Mouse (Mus musculus) forebrain, embryonic 14.5 days (tissue): Measurements from ENCODE around the gene Ptcd2. TPM values are rescaled to one million over a fixed set of nuclear protein-coding genes. Genes with fewer than 3 reads are reported as not detected.

Source experiments
- ATAC-seq: fragments of 200-750 bp; cut with Nextera tagmentation; 2 replicates; pipeline ENCODE4 v1.8.0; 2017; ENCODE audit warnings: mild to moderate bottlenecking, moderate library complexity
- DNase-seq: peaks from one replicate; pipeline ENCODE4 v3.0.0-alpha.2; 2015; ENCODE audit warnings: low spot score
- H3K27ac ChIP-seq: fragments of 300-500 bp; sonication (generic); 2 replicates; pipeline ENCODE4 v1.5.1; 2014; ENCODE audit warnings: low read depth, mild to moderate bottlenecking, control low read depth, low read length, moderate library complexity
- H3K27me3 ChIP-seq: fragments of 300-500 bp; sonication (generic); replicated peaks from 2 replicates; pipeline ENCODE4 v1.6.1; 2014; ENCODE audit warnings: low read length, control low read depth, mixed read lengths; ENCODE audit not compliant: control insufficient read depth, insufficient read depth
- H3K36me3 ChIP-seq: fragments of 300-500 bp; sonication (generic); 2 replicates; pipeline ENCODE4 v1.6.1; 2014; ENCODE audit warnings: low read length, control low read depth; ENCODE audit not compliant: control insufficient read depth, insufficient read depth
- H3K4me1 ChIP-seq: fragments of 300-500 bp; sonication (generic); 2 replicates; pipeline ENCODE4 v1.6.1; 2014; ENCODE audit warnings: antibody characterized with exemption, low read length, control low read depth; ENCODE audit not compliant: control insufficient read depth, insufficient read depth
- H3K4me2 ChIP-seq: fragments of 300-500 bp; sonication (generic); 2 replicates; pipeline ENCODE4 v1.6.1; 2014; ENCODE audit warnings: mild to moderate bottlenecking, control low read depth, low read length
- H3K4me3 ChIP-seq: fragments of 300-500 bp; sonication (generic); 2 replicates; pipeline ENCODE4 v1.5.1; 2014; ENCODE audit warnings: low read depth, low read length, control low read depth
- H3K9ac ChIP-seq: fragments of 300-500 bp; sonication (generic); 2 replicates; pipeline ENCODE4 v1.6.1; 2014; ENCODE audit warnings: mild to moderate bottlenecking, low read length, control low read depth, moderate library complexity
- H3K9me3 ChIP-seq: fragments of 300-500 bp; sonication (generic); replicated peaks from 2 replicates; pipeline ENCODE4 v1.6.1; 2016; ENCODE audit warnings: low read length, control low read depth, mixed read lengths; ENCODE audit not compliant: control insufficient read depth
- WGBS: fragments of 180-500 bp; shearing (Covaris S2); extraction: QIAGEN DNeasy Blood & Tissue Kit; methylation state at CpG from one replicate; pipeline ENCODE4 v1.1.7; 2014; 5-methylcytosine and 5-hydroxymethylcytosine counted together
- polyA plus RNA-seq: library from polyadenylated mRNA; unstranded; fragments of >200 nt; fragmentation: Nextera tagmentation; extraction: Ambion mirVana; gene quantifications from 2 replicates; pipeline ENCODE4 v1.2.1, GENCODE M21; 2014

Ptcd2 gene
- polyA plus RNA-seq, 1 experiment from 2014 or later: 60.9 TPM

DNA sequence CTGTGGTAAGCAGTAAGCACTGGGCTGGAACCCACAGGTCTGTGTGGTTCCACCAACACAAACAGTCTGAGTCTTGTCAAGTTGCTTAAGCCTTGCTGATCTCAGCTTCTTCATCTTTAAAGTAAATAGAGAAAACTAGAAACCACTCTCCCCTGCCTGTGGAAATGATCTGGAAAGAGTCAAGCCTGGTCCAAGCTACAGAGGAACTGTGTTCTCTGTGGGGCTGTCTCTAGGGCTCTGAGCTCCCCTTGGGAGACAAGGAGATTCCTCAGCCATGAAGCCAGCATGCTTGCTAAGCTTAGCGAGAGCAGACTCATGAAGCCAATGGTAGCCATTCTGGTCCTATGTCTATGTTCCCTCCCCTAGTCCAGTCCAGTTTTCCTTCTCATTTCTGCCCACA lies 33.7 kb upstream of the Ptcd2 start:
- Histone ChIP-seq H3K27me3 (no peaks in the 10 kb centered on the region), H3K4me1 (no peaks in the 10 kb centered on the region), H3K36me3 (0 out of 2 replicates have a peak, but pooled peaks cover 2% of the 10 kb centered on the region), H3K9me3 (no peaks in the 10 kb centered on the region), H3K27ac (no peak overlapping the region), H3K4me3 (no peak overlapping the region), H3K9ac (no peak overlapping the region), H3K4me2 (no peak overlapping the region)
- DNase-seq: no peak
- 92% methylated on average over 1 of the region's 1 CpGs for WGBS
- ATAC-seq: no peak

DNA sequence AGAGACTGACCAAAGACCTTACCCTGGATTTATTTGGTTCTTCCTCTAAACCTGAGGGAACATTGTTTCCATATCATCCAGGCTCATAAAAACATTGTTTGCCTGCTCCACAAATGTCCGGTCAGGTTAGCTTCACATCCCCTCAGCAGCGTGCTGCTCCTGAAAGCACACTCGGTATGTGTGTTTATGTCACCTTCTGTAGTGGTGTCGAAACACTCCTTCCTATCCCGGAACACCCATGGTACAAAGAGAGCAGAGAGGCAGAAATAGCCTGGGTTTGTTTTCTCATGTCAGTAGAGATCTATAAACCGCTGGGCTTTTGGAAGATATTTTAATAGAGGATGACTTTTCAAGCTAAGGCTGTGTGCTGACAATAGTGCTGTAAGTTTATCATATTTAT lies 32.5 kb upstream of the Ptcd2 start:
- H3K4me2 ChIP-seq: no peak overlapping the region
- DNase-seq: no peak
- H3K27ac ChIP-seq: no peak overlapping the region
- no peaks in the 10 kb centered on the region for H3K27me3 ChIP-seq
- no peak overlapping the region for H3K9ac ChIP-seq
- no peaks in the 10 kb centered on the region for H3K4me1 ChIP-seq
- 0 out of 2 replicates have a peak, but pooled peaks cover 2% of the 10 kb centered on the region for H3K36me3 ChIP-seq
- 81% methylated on average over 6 of the region's 6 CpGs for WGBS
- H3K9me3 ChIP-seq: no peaks in the 10 kb centered on the region
- ATAC-seq: no peak
- no peak overlapping the region for H3K4me3 ChIP-seq

DNA sequence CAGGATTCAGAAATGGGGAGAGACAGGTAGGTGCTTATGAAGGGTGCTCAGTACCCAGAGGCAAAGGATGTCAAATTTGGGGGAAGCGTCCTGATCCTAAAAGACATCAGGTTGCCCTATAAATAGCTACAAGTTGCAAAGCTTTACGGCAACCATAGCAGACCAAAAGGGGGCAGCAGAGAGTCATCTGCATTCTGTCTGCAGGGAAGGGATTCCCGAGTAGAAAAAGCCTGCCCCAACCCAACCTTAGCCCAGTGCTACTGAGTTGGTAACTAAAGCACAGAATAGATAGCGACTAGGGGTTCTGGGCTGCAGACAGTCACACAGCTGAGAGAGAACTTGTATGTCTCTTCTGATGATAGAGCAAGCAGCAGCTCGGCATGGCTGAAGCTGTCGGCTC lies 31.0 kb upstream of the Ptcd2 start:
- no peak overlapping the region for H3K4me2 ChIP-seq
- H3K9me3 ChIP-seq: no peaks in the 10 kb centered on the region
- no peak overlapping the region for H3K27ac ChIP-seq
- ATAC-seq (peak; percentile 74), DNase-seq (peak; percentile 93)
- WGBS: 33% methylated on average over 6 of the region's 6 CpGs
- 0 out of 2 replicates have a peak, but pooled peaks cover 2% of the 10 kb centered on the region for H3K36me3 ChIP-seq
- H3K4me1 ChIP-seq: no peaks in the 10 kb centered on the region
- H3K9ac ChIP-seq: no peak overlapping the region
- H3K4me3 ChIP-seq: no peak overlapping the region
- H3K27me3 ChIP-seq: no peaks in the 10 kb centered on the region

DNA sequence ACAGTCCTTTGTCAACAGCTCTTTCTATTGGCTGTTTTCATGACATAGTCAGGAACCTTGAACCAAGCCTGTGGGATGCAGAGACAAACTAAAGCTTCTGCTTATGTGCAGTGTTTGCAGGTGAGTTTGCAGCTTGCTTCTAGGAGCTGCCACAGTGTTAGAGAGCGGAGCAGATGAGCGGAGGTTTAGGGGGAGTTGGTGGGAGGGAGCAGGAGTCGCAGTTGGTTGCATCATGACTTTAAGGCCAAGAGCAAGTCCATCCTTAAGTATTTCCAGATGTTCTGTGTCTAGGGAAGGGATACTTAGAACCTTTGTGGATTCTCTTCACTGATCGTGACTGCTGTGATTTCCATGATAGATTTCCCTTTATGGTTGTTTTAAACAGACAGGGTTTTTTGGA lies 29.7 kb upstream of the Ptcd2 start:
- Histone ChIP-seq H3K9me3 (no peaks in the 10 kb centered on the region), H3K9ac (no peak overlapping the region), H3K36me3 (no peaks in the 10 kb centered on the region), H3K4me2 (no peak overlapping the region), H3K27ac (no peak overlapping the region), H3K4me3 (no peak overlapping the region), H3K27me3 (no peaks in the 10 kb centered on the region), H3K4me1 (no peaks in the 10 kb centered on the region)
- no peak for DNase-seq
- ATAC-seq: no peak
- WGBS: 91% methylated on average over 4 of the region's 4 CpGs

DNA sequence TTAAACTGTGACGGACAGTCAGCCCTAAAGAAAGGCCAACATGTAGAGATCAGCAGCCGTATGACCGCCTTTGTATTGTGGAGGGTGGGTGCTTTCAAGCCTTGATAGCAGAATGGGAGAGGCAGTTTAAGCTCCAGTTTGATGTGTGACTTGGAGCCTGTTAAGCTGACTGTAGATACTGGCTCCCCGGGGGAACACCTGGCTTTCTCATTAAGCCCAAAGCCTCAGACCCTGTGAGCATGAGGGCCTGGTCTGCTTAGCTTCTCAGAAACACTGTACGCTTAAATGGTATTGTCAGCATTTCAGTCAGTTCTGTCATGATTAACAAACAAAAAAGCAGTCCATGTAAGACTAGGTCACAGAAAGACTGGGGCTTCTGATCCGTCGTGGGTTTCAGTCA lies 29.2 kb upstream of the Ptcd2 start:
- Histone ChIP-seq H3K4me3 (no peak overlapping the region), H3K36me3 (no peaks in the 10 kb centered on the region), H3K4me1 (no peaks in the 10 kb centered on the region), H3K4me2 (no peak overlapping the region), H3K9me3 (no peaks in the 10 kb centered on the region), H3K9ac (no peak overlapping the region), H3K27ac (no peak overlapping the region), H3K27me3 (no peaks in the 10 kb centered on the region)
- DNase-seq (no peak), ATAC-seq (no peak)
- whole genome bisulfite sequencing: 80% methylated on average over 7 of the region's 7 CpGs

DNA sequence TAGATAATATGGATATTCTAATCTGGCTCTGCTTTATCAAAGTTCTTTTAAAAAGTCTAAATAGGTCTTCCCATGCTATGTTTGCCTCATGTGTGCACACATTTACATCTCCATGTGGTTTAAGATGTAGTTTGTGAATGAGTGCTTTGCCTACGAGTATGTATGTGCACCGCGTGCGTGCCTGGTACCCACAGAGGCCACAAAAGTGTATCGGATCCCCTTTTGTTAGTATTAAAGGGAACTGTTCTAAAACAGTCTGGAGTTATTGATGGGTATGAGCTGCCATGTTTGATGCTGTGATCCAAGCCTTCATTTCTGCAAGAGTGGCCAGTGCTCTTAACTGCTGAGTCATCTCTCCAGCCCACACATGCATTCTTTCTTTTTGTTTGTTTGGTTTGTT lies 26.8 kb upstream of the Ptcd2 start:
- no peak overlapping the region for H3K9ac ChIP-seq
- no peak for ATAC-seq
- no peaks in the 10 kb centered on the region for H3K36me3 ChIP-seq
- no peaks in the 10 kb centered on the region for H3K27me3 ChIP-seq
- H3K27ac ChIP-seq: no peak overlapping the region
- WGBS: 91% methylated on average over 5 of the region's 5 CpGs
- H3K4me3 ChIP-seq: no peak overlapping the region
- DNase-seq: no peak
- H3K9me3 ChIP-seq: no peaks in the 10 kb centered on the region
- H3K4me2 ChIP-seq: no peak overlapping the region
- H3K4me1 ChIP-seq: no peaks in the 10 kb centered on the region

DNA sequence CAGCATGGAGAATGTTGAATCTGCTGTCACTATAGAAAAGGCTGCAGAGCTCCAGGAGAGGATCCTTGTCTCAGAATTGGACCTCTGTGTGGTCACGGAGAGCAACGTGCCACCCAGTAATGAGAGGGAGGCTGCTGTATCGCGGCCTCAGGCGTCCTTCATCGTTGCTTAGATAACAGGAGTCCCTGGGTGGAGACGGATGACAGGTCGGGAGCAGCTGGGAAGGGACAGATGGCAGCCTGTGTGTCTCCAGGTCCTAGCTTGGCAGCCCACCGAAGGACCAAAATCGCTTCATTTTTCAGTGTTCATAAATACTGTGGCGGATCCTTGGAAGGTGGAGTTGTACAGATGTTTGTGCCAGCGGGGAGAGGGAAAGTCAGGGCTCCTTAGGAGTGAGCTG lies 24.6 kb upstream of the Ptcd2 start:
- no peaks in the 10 kb centered on the region for H3K27me3 ChIP-seq
- 0 out of 2 replicates have a peak, but pooled peaks have one; percentile 37 for ATAC-seq
- 68% methylated on average over 12 of the region's 12 CpGs for WGBS
- no peaks in the 10 kb centered on the region for H3K4me1 ChIP-seq
- DNase-seq: peak; percentile 27
- peaks cover 4% of the 10 kb centered on the region; the same call in 1 of the 2 replicates for H3K36me3 ChIP-seq
- H3K27ac ChIP-seq: no peak overlapping the region; the same call in 1 of the 2 replicates
- no peak overlapping the region for H3K4me3 ChIP-seq
- no peak overlapping the region for H3K4me2 ChIP-seq
- no peak overlapping the region for H3K9ac ChIP-seq
- no peaks in the 10 kb centered on the region for H3K9me3 ChIP-seq

DNA sequence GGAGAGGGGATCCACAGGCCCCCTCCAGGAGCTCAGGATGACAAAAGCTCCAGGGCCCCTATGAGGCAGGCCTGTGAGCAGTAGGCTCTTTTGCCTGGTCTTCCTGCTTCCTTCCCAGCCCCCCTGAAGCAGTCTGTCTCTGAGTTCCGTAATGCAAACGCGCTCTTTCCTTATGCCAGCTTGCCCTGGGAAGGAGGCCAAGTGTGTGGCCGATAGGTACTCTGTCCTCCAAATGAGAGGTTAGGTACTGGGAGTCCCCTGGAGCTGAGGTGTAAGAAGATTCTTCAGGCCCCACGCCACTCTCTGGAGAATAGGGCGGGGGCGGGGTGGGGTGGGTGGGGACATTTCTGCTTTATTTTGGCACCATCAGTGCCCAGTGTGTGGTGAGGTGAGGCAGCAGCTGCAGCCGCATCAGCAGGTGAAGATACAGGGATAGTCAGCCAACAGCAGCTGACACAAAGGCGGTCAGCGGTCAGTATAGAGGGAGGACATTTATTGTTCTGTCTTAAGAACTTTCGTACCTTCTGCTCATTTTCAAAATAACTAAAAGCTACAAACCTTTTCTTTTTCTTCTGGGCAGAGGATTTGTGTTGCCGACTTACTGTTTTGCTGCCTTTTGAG lies 23.2 kb upstream of the Ptcd2 start:
- Histone ChIP-seq H3K9me3 (no peaks in the 10 kb centered on the region), H3K9ac (no peak overlapping the region), H3K27ac (no peak overlapping the region), H3K36me3 (peaks cover 4% of the 10 kb centered on the region; the same call in 1 of the 2 replicates), H3K4me1 (no peaks in the 10 kb centered on the region), H3K4me2 (no peak overlapping the region), H3K27me3 (no peaks in the 10 kb centered on the region), H3K4me3 (no peak overlapping the region)
- WGBS: 74% methylated on average over 12 of the region's 12 CpGs
- no peak for DNase-seq
- no peak for ATAC-seq

DNA sequence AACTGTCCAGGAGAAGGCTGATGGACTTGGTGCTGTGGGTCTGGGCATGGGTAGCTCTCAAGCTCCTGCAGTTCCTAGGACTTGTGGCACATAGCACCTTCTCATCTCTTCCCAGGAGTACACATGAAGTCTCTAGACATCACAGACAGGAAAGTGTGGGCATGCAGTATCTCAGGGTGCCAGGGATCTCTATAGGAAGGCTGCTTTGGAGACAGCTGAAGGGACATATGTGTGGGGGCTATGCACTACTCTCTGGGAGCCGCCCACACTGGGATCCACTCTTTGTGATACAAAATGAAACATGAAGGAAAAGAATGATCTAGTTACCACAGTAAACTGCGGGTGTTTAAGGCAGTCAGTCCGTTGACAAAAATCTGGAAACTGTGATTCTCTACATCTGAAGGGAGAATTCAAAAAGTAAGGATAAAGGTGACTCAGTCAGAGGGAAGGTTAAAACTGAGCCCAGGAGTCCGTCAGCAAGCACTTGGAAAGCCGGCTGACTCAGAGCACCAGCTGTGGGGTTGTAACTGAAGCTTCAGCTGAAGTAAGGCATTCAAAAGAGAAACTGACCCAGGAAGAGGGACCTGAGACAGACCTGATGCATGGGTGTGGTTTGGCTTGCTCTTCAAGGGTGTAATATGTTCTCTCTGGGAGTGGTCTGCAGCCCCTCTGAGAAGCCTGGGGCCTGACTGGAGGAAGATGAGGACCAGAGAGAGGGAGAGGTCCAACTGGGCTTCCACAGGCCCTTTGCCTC lies 22.1 kb upstream of the Ptcd2 start:
- Histone ChIP-seq H3K4me3 (no peak overlapping the region), H3K4me1 (no peaks in the 10 kb centered on the region), H3K27ac (no peak overlapping the region), H3K36me3 (peaks cover 7% of the 10 kb centered on the region; the same call in 1 of the 2 replicates), H3K9me3 (no peaks in the 10 kb centered on the region), H3K27me3 (no peaks in the 10 kb centered on the region), H3K9ac (no peak overlapping the region), H3K4me2 (no peak overlapping the region)
- DNase-seq (no peak), ATAC-seq (no peak)
- WGBS: 94% methylated on average over 5 of the region's 5 CpGs
